Mouse (Mus musculus): ENCODE results near the gene Gm42742. TPM values are rescaled to one million over a fixed set of nuclear protein-coding genes. Genes with fewer than 3 reads are reported as not detected.

Gm42742 gene
- polyA plus RNA-seq, 1 experiment from 2014 or later = 10.7 TPM

DNA sequence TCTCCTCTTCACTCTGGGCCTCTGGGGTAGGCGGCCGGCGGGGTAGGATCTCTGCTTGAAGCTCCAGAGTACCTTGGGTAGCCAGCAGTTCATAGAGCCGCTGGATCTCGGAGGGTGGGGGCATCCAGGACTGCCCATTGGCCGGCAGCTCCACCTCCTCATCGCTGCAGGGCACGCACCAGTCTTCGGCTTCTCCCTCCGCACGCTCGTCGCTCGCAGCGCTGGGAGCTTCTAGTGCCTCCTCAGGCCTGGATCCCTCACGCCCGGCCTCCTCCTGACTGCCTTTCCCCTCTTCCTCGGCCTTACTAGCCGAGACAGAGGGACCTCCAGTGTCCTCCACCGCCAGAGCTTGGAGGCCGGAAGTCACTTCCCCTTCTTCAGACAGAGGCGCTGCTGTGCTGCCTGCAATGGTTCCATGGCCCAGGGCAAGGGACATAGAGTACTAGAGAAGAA lies 4.4 kb downstream of the Gm42742 start:
- peaks cover 45% of the 10 kb centered on the region for H3K4me1 ChIP-seq (ENCODE audit: control insufficient read depth, low read depth, low read length)
- peak overlapping the region; percentile 87 for H3K4me3 ChIP-seq (ENCODE audit: low read depth, low read length)
- 0% methylated on average over 22 of the region's 22 CpGs for WGBS (ENCODE audit: insufficient replicate concordance)

DNA sequence TGATC lies 4.6 kb downstream of the Gm42742 start, which contains the start of gene Pagr1b:
Pagr1b (minus strand) TSS at position 4 of the 5 bp plus-strand sequence.
- no peaks in the 10 kb centered on the region for H3K9me3 ChIP-seq (replicated peaks; ENCODE audit: control insufficient read depth, low read length)
- H3K27me3 ChIP-seq (ENCODE audit: control insufficient read depth, insufficient read depth, low read depth, low read length) = no peaks in the 10 kb centered on the region
- H3K36me3 ChIP-seq (ENCODE audit: control insufficient read depth, insufficient read depth) = peaks cover 9% of the 10 kb centered on the region; the same call in 1 of the 2 replicates
- H3K4me2 ChIP-seq (ENCODE audit: low read depth, low read length) = peak within 1 kb of the TSS; percentile 80
- ATAC-seq (ENCODE audit: low read depth) = no peak
- peak within 1 kb of the TSS; percentile 96 for H3K27ac ChIP-seq (ENCODE audit: low read length)
- H3K4me1 ChIP-seq (ENCODE audit: control insufficient read depth, low read depth, low read length) = peaks cover 42% of the 10 kb centered on the region
- H3K9ac ChIP-seq (ENCODE audit: low read depth, low read length) = peak within 1 kb of the TSS; percentile 95
- peak within 1 kb of the TSS; percentile 87 for H3K4me3 ChIP-seq (ENCODE audit: low read depth, low read length)

More for the DNA sequence above, 4.4 kb downstream of the Gm42742 start:
- Histone ChIP-seq H3K9me3 (replicated peaks; ENCODE audit: control insufficient read depth, low read length) (no peaks in the 10 kb centered on the region), H3K27me3 (ENCODE audit: control insufficient read depth, insufficient read depth, low read depth, low read length) (no peaks in the 10 kb centered on the region), H3K4me2 (ENCODE audit: low read depth, low read length) (peak overlapping the region; percentile 80), H3K27ac (ENCODE audit: low read length) (peak overlapping the region; percentile 96), H3K36me3 (ENCODE audit: control insufficient read depth, insufficient read depth) (peaks cover 9% of the 10 kb centered on the region; the same call in 1 of the 2 replicates), H3K9ac (ENCODE audit: low read depth, low read length) (peak overlapping the region; percentile 95)
- peak; percentile 59 for ATAC-seq (ENCODE audit: low read depth)

DNA sequence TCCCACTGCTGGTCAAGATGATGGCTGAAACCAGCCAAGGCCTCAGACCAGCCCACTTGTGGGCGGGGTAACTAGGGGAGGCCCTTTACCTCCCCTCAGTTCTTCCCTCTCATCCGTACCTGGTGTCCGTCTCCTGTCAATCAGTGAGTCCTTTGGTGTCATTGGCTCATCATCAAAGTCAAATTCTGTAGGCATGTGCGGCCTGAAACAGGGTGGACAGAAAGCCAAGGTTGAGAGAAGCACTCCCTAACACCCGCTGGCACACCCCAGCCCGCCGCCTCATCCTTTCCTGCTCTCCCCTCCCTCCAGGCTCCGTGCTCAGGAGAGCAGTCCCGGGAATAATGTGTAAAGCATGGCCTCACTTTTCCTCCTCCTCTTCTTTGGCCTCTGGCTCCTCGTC lies 4.8 kb downstream of the Gm42742 start:
- peak overlapping the region; percentile 87 for H3K4me3 ChIP-seq (ENCODE audit: low read depth, low read length)
- peaks cover 40% of the 10 kb centered on the region for H3K4me1 ChIP-seq (ENCODE audit: control insufficient read depth, low read depth, low read length)
- H3K27ac ChIP-seq (ENCODE audit: low read length) = peak overlapping the region; percentile 96
- H3K9ac ChIP-seq (ENCODE audit: low read depth, low read length) = peak overlapping the region; percentile 95
- WGBS (ENCODE audit: insufficient replicate concordance) = 2% methylated on average over 9 of the region's 10 CpGs
- no peaks in the 10 kb centered on the region for H3K27me3 ChIP-seq (ENCODE audit: control insufficient read depth, insufficient read depth, low read depth, low read length)
- peak overlapping the region; percentile 80 for H3K4me2 ChIP-seq (ENCODE audit: low read depth, low read length)
- peak; percentile 49 for ATAC-seq (ENCODE audit: low read depth)
- H3K36me3 ChIP-seq (ENCODE audit: control insufficient read depth, insufficient read depth) = peaks cover 9% of the 10 kb centered on the region; the same call in 1 of the 2 replicates
- H3K9me3 ChIP-seq (replicated peaks; ENCODE audit: control insufficient read depth, low read length) = no peaks in the 10 kb centered on the region

DNA sequence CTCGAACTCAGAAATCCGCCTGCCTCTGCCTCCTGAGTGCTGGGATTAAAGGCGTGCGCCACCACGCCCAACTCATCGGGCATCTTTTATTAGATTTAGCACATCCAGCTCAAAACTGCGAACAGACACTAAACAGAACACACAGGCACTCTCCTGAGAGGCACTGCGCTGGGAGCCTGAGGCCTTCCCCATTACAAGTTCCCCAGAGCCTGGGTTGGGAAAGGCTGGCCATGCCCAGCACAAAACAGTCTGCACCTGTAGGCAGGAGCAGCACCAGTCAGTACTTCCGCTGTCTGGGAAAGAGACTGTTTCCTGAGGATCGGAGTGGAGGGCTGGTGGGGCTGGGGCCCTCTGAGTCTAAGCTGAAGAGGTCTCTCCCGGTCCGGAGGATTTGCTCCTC lies 5.9 kb downstream of the Gm42742 start:
- no peak overlapping the region for H3K27ac ChIP-seq (ENCODE audit: low read length)
- 86% methylated on average over 12 of the region's 12 CpGs for WGBS (ENCODE audit: insufficient replicate concordance)

DNA sequence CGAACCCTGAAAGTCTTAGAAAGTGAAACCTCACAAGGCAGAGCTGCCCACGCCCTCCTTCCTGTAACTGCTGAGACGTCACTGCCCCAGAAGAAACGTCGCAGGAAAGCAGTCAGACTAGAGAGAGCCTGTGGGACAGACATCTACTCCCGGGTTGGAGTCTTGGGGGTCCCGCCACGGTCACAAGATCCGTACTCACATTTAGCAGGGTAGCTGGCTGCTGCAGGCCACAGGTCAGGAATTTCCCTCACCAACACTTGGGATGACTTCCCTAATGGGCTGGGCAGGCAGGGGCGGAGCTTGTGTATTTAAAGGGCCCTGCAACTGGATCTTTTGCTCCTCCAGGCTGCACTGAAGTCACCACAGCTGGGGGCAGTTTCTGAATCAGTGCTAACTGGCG lies 6.6 kb downstream of the Gm42742 start, which contains the start of gene Mvp:
Mvp (minus strand) TSS at position 302 of the 400 bp plus-strand sequence.
- Histone ChIP-seq H3K9me3 (replicated peaks; ENCODE audit: control insufficient read depth, low read length) (no peaks in the 10 kb centered on the region), H3K27ac (ENCODE audit: low read length) (peak within 1 kb of the TSS; percentile 81), H3K27me3 (ENCODE audit: control insufficient read depth, insufficient read depth, low read depth, low read length) (no peaks in the 10 kb centered on the region), H3K36me3 (ENCODE audit: control insufficient read depth, insufficient read depth) (peaks cover 9% of the 10 kb centered on the region; the same call in 1 of the 2 replicates), H3K4me1 (ENCODE audit: control insufficient read depth, low read depth, low read length) (peaks cover 43% of the 10 kb centered on the region), H3K4me3 (ENCODE audit: low read depth, low read length) (peak within 1 kb of the TSS; percentile 73), H3K4me2 (ENCODE audit: low read depth, low read length) (peak within 1 kb of the TSS; percentile 81), H3K9ac (ENCODE audit: low read depth, low read length) (peak within 1 kb of the TSS; percentile 70)
- no peak for ATAC-seq (ENCODE audit: low read depth)
- 16% methylated on average over 11 of the region's 11 CpGs for WGBS (ENCODE audit: insufficient replicate concordance)

More for the DNA sequence above, 5.9 kb downstream of the Gm42742 start:
- Histone ChIP-seq H3K36me3 (ENCODE audit: control insufficient read depth, insufficient read depth) (peaks cover 9% of the 10 kb centered on the region; the same call in 1 of the 2 replicates), H3K27me3 (ENCODE audit: control insufficient read depth, insufficient read depth, low read depth, low read length) (no peaks in the 10 kb centered on the region), H3K4me2 (ENCODE audit: low read depth, low read length) (no peak overlapping the region), H3K9ac (ENCODE audit: low read depth, low read length) (no peak overlapping the region), H3K4me1 (ENCODE audit: control insufficient read depth, low read depth, low read length) (peaks cover 39% of the 10 kb centered on the region), H3K4me3 (ENCODE audit: low read depth, low read length) (no peak overlapping the region), H3K9me3 (replicated peaks; ENCODE audit: control insufficient read depth, low read length) (no peaks in the 10 kb centered on the region)
- no peak for ATAC-seq (ENCODE audit: low read depth)

DNA sequence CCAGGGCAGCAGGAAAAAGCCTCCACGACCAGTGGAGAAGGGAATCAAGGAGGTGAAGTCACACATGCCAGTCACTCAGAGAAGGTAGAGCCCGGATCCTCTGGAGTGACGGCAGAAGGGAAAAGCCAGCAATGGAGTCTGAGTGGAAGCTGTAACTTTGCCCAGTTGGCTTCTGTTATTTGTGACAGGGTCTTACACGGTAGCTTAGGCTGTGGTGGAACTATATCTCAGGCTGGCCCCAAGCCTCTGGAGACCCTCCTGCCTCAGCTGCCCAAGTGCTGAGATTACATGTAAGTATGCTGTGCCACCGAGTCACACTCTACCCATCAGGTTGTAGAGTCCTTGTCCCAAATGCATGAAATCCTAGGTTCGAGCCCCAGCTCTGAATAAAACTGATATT lies 7.5 kb downstream of the Gm42742 start:
- no peak overlapping the region for H3K9ac ChIP-seq (ENCODE audit: low read depth, low read length)
- H3K27ac ChIP-seq (ENCODE audit: low read length) = no peak overlapping the region
- no peaks in the 10 kb centered on the region for H3K9me3 ChIP-seq (replicated peaks; ENCODE audit: control insufficient read depth, low read length)
- 77% methylated on average over 6 of the region's 6 CpGs for WGBS (ENCODE audit: insufficient replicate concordance)
- peak overlapping the region; percentile 73; the same call in 1 of the 2 replicates for H3K4me3 ChIP-seq (ENCODE audit: low read depth, low read length)
- peaks cover 53% of the 10 kb centered on the region for H3K4me1 ChIP-seq (ENCODE audit: control insufficient read depth, low read depth, low read length)
- H3K4me2 ChIP-seq (ENCODE audit: low read depth, low read length) = peak overlapping the region; percentile 81
- no peaks in the 10 kb centered on the region for H3K27me3 ChIP-seq (ENCODE audit: control insufficient read depth, insufficient read depth, low read depth, low read length)
- H3K36me3 ChIP-seq (ENCODE audit: control insufficient read depth, insufficient read depth) = peaks cover 9% of the 10 kb centered on the region; the same call in 1 of the 2 replicates
- no peak for ATAC-seq (ENCODE audit: low read depth)

DNA sequence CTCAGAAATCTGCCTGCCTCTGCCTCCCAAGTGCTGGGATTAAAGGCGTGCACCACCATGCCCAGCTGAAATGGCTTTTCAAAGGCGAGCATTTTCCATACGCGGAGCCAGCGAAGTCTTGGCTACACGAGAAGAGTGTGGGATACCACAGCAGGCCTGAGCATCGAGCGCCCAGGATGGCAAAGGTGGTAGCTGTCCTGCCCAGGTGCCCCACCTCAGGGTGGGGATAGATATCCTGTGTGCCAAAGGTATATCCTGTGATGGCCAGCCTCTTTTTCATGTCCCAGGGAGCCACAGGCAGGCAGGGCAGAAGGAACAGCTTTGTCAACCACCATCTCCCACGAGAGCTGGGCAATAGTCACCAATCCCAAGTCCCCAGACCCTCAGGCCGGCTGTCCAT lies 8.1 kb downstream of the Gm42742 start:
- H3K4me1 ChIP-seq (ENCODE audit: control insufficient read depth, low read depth, low read length) = peaks cover 53% of the 10 kb centered on the region
- no peak overlapping the region for H3K9ac ChIP-seq (ENCODE audit: low read depth, low read length)
- H3K4me3 ChIP-seq (ENCODE audit: low read depth, low read length) = no peak overlapping the region
- H3K36me3 ChIP-seq (ENCODE audit: control insufficient read depth, insufficient read depth) = peaks cover 9% of the 10 kb centered on the region; the same call in 1 of the 2 replicates
- no peak for ATAC-seq (ENCODE audit: low read depth)
- 86% methylated on average over 10 of the region's 10 CpGs for WGBS (ENCODE audit: insufficient replicate concordance)
- H3K9me3 ChIP-seq (replicated peaks; ENCODE audit: control insufficient read depth, low read length) = no peaks in the 10 kb centered on the region
- H3K4me2 ChIP-seq (ENCODE audit: low read depth, low read length) = no peak overlapping the region
- no peak overlapping the region for H3K27ac ChIP-seq (ENCODE audit: low read length)
- H3K27me3 ChIP-seq (ENCODE audit: control insufficient read depth, insufficient read depth, low read depth, low read length) = no peaks in the 10 kb centered on the region

DNA sequence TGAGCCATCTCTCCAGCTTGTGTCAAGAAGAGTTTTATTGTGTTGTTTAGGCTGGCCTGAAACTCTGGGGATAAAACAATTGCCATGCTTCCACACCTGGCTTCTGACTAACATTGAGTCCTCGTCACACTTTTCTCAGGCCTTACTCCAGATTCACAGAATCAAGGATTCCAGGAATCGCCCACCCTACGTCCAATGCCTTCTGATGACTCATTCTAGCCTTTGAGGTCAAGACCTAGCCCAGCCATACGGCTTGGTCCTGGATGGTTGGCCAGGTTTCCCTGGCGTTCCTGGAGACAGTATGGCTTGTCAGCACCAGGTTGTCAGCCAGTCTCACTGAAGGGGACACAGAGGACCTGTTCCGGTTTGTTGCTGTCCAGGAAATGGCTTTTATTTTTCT lies 8.5 kb downstream of the Gm42742 start:
- WGBS (ENCODE audit: insufficient replicate concordance) = 77% methylated on average over 6 of the region's 6 CpGs
- Histone ChIP-seq H3K27ac (ENCODE audit: low read length) (no peak overlapping the region), H3K4me2 (ENCODE audit: low read depth, low read length) (no peak overlapping the region), H3K4me3 (ENCODE audit: low read depth, low read length) (no peak overlapping the region), H3K4me1 (ENCODE audit: control insufficient read depth, low read depth, low read length) (peaks cover 51% of the 10 kb centered on the region), H3K27me3 (ENCODE audit: control insufficient read depth, insufficient read depth, low read depth, low read length) (no peaks in the 10 kb centered on the region), H3K9ac (ENCODE audit: low read depth, low read length) (no peak overlapping the region), H3K9me3 (replicated peaks; ENCODE audit: control insufficient read depth, low read length) (no peaks in the 10 kb centered on the region), H3K36me3 (ENCODE audit: control insufficient read depth, insufficient read depth) (peaks cover 9% of the 10 kb centered on the region; the same call in 1 of the 2 replicates)
- ATAC-seq (ENCODE audit: low read depth) = no peak

DNA sequence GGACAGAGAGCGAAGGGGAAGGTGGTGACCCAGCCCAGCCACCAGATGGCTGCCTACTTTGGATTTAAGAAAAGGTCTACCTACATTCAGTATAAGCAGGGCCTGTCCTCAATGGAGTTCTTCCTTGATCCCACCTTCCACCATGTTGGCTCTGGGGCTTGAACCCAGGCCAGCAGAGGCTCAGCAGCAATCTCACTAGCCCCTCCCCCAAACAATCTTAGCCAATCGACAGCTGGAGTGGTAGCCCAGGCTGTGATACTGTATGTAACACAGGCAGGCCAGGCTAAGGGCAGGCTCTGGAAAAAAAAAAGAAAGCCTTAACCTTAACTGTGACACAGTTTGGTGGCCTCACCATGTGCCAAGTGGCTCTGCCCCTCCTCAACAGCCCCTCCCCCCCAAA lies 9.2 kb downstream of the Gm42742 start:
- WGBS (ENCODE audit: insufficient replicate concordance) = 71% methylated on average over 2 of the region's 2 CpGs
- peaks cover 50% of the 10 kb centered on the region for H3K4me1 ChIP-seq (ENCODE audit: control insufficient read depth, low read depth, low read length)

More for the DNA sequence above, 9.2 kb downstream of the Gm42742 start:
- Histone ChIP-seq H3K4me3 (ENCODE audit: low read depth, low read length) (no peak overlapping the region), H3K36me3 (ENCODE audit: control insufficient read depth, insufficient read depth) (peaks cover 9% of the 10 kb centered on the region; the same call in 1 of the 2 replicates), H3K27ac (ENCODE audit: low read length) (no peak overlapping the region), H3K9me3 (replicated peaks; ENCODE audit: control insufficient read depth, low read length) (no peaks in the 10 kb centered on the region), H3K27me3 (ENCODE audit: control insufficient read depth, insufficient read depth, low read depth, low read length) (no peaks in the 10 kb centered on the region), H3K4me2 (ENCODE audit: low read depth, low read length) (no peak overlapping the region), H3K9ac (ENCODE audit: low read depth, low read length) (no peak overlapping the region)
- ATAC-seq (ENCODE audit: low read depth) = no peak

All from liver, embryonic 16.5 days (tissue).